Mouse (Mus musculus): ENCODE data around the gene Cdk9.

The Cdk9 gene

GRCm38 (mm10) chr2:32708643-32709042 lies 4.2 kb downstream of the Cdk9 start:
- no peak for DNase-seq (ENCODE audit: low spot score in 2 of 2)

DNA sequence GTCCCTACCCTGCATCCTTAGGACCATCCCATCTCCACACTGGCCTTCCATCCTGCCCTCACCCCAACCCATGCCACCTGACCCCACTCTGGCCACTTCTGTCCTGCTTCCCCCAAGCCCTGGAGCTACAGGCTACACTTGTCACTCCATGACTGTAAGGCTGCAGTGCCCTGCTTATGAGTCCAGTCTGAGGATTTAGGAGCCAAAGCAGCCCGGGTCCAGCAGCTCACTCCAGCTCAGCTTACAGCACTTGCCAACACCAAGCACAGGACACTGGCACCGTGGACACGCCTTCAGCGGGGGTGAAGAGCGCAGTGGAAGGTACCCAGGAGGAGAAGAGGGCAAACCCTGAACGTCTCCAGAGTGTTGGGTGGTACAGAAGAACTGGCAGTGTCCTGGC lies 5.9 kb downstream of the Cdk9 start:
- DNase-seq (ENCODE audit: low spot score in 2 of 2) = no peak

DNA sequence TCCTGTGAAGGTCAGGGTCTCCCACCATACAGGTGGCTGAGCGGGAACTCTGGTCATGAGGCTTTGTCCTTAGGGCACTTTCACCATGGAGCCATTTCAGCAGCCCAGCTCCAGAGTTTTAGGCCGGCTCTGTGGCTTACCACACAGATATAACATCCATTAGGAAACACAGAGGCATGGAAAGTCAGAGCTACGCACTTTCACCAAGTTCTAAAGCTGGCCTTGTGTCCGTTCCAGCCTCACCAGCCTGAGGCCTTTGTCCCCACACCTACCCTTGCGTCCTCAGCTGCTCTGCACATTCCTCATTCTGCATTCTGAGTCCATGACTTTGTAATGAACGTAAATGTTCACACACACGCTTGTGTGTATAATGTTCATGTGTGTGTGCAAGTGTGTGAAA lies 7.9 kb downstream of the Cdk9 start:
- DNase-seq (ENCODE audit: low spot score in 2 of 2) = no peak

GRCm38 (mm10) chr2:32704021-32704421 lies 8.9 kb downstream of the Cdk9 start, which contains the start of gene Fpgs:
Fpgs (minus strand) TSS chr2:32704145.
- DNase-seq (ENCODE audit: low spot score in 2 of 2) = no peak

DNA sequence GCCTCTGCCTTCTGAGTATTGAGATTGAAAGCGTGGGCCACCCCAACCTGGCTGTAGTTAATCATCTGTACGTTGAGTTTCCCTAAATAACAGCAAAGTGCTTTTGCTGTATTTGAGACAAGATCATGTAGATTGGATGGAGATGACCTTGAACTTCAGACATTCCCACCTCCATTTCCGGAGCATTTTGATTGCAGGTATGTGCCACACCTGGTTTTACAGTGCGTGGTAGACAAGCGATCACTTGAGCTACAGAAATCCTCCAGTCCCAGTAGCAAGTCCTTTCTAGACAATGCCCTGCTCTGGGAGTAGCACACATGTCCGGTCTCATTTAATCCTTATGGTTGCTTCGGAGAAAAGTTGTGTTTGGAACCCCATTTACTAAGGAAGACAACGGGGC lies 9.8 kb downstream of the Cdk9 start:
- no peak for DNase-seq (ENCODE audit: low spot score in 2 of 2)

DNA sequence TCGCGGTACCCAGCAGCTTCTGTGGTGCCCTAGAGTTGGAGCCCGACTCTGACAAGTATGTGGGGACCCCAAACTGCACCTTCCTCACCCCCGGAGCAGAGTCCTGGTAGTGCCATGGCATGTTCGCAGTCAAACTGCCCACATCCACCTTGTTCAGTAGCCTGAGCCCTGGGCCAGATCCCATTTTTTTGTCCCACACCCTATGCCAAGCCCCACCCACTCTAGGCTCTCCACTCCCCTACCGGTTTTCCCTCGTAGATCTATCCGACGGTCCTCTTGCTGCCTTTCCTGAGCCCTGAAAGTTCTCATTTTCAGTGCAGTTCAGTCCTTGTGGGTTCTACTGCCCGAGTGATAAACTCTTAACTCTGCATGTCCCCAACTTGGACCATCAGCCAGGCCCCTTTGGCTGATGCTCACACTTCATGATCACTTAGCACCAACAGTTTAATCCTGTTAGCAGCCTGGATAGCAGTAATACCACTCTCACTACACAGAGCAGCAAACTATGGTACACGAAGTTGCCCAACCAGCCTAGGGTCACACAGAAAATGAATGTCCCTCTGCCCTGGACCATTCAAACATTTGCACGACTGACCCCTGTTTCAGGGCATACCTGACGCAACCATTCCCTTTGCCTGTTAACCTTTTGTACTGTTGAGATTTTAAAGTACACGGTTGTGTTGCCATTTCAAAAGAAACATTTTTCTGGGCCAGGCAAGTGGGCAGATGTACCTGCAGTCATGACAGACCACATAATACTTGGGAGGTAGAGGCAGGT lies 11.7 kb downstream of the Cdk9 start:
- DNase-seq (ENCODE audit: low spot score in 2 of 2) = no peak

GRCm38 (mm10) chr2:32699680-32700079 lies 13.2 kb downstream of the Cdk9 start:
- DNase-seq (ENCODE audit: low spot score in 2 of 2) = no peak

GRCm38 (mm10) chr2:32694691-32695090 lies 18.2 kb downstream of the Cdk9 start:
- DNase-seq (ENCODE audit: low spot score in 2 of 2) = no peak

DNA sequence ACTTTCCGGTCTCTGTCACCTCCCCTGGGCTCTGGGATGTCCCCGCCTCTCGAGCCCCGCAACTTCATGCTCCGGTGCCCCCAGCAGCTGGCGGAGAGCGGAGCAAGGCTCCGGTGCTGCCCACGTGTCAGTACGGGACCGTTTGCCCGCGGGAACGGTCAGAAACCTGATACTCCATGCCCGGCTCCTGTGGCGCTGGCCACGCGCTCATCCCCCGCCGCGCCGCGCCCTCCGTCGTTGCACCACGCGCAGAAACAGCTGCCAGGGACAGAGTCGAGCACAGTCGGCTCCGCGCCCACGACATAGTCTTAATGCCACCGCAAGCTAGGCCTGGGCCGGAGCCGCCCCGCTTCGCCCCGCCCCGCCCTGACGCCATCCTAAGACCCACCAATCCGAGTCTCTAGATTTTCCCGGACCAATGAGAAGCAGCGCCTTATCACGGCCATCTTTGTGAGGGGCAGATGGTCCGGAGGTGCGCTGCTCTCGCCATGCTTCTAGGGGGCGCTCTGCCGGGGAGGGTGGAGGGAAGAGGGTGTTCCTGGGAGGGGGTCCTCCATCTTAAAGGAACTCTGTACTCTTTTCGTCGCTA lies 19.0 kb downstream of the Cdk9 start:
- DNase-seq (ENCODE audit: low spot score in 2 of 2) = peak; percentile 95 to 97

DNA sequence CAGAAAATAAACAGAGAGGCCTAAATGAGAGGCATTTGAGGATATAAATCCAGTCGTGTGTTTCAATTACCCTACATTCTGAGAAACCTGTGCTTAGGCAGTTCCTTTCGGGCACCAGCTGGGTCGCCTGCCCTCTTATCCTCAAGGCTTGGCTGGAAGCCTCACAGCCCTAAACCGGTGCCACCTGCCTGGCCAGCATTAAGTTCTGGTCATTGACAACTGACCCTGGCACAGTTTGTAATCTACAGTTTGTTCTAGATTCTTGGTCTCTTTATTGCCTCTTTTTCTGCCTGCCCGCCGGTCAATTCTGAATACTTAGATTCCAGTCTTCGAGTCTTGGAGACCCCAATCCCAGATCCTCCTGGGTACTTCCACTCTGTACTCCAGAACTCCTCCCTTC lies 19.6 kb downstream of the Cdk9 start:
- DNase-seq (ENCODE audit: low spot score in 2 of 2) = no peak

DNA sequence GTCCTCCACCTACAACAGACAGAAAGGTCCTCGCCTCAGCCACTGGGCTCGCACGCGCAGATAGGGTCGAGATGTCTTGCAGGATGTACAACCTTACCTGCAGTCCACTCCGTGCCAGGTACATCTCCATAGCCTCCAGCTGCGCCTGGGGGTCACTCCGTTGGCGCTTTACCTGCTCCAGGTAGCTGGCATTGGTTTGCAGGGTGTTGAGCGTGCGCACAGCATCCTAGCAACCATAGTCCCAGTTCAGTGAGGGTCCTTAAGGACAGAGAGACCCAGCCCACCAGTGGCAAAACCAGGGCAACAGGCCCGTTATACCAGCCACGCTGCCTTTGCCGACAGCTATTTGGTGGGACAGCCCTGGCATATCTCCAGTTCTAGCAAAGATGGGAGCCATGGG lies 20.4 kb downstream of the Cdk9 start:
- no peak for DNase-seq (ENCODE audit: low spot score in 2 of 2)

GRCm38 (mm10) chr2:32691041-32691440 lies 21.8 kb downstream of the Cdk9 start:
- DNase-seq (ENCODE audit: low spot score in 2 of 2) = no peak

- DNase-seq (ENCODE audit: low spot score in 2 of 2) = peak; percentile 76 to 84
Observed at GRCm38 (mm10) chr2:32689420-32689819, 23.5 kb downstream of the Cdk9 start.

- DNase-seq (ENCODE audit: low spot score in 2 of 2) = no peak
Observed at GRCm38 (mm10) chr2:32687562-32687961, 25.3 kb downstream of the Cdk9 start.

DNA sequence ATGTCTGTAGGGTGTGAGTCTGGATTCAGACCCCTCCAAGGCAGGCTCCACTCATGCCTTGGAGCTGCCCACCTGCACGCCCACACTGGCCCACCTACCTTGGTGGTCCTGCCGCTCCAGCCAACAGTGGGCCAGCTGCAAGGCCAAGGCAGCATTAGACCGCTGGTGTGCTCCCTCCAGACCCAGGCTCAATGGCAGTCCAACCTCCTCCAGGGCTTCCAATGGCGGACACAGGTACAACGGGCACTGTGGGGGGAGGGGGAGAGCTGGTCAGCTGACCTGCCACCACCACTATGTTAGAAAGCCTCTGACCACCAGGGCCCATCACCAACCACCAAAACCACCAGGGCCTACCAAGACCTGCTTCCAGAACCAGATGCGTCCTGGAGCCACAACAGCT lies 26.2 kb downstream of the Cdk9 start:
- no peak for DNase-seq (ENCODE audit: low spot score in 2 of 2)

DNA sequence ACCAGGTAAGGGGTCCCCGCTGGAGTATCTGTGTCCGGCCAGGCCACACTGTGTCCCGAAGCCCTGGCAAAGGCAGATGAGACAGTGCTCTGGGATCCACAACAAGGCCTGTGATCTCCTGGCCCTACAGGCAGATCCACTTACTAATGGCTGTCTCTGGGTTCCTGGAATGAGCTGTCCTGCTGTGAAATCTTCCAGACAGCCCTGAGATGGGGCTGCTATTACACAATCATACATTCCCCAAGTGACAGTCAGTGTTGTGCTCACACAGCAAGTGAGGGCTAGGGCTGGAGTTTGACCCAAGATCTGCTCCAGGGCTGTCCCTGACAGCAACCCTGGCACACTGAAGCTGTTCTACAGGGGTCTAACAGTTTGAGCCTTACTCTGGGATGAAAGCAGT lies 27.1 kb downstream of the Cdk9 start:
- no peak for DNase-seq (ENCODE audit: low spot score in 2 of 2)

DNA sequence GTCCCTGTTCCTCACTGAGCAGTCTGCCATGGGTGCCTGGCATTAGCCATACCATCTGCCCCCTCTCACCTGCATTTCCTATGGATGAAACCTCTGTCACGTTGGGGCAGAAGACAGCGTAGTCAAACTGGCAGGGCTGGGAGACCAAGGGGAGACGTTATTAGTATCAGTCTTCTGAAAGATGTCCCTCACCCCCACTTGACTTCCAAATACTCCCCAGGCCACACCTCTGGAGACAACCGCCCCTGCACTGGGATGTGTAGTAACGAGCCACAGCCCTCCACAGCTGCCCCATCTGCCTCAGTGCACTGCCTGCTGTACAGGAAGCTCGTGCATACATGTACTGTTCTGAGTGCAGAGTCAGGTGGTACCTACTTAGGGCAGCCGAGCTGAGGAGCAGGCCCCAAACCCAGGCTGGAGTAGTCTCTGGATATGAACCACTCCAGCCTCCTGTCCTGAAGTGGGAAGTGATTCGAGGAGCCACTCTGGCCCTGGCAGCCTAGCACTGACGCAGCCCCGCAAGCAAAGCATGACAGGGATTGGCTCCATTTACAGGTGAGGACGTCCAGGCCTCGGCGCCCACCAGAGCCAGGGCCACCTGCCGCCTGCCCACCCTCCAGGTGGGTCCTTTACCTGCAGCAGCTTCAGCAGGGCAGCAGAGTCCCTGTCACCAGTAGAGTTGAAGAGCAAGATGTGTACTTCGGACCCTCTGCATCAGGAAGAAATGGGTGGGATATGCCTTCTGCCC lies 28.0 kb downstream of the Cdk9 start:
- no peak for DNase-seq (ENCODE audit: low spot score in 2 of 2)

DNA sequence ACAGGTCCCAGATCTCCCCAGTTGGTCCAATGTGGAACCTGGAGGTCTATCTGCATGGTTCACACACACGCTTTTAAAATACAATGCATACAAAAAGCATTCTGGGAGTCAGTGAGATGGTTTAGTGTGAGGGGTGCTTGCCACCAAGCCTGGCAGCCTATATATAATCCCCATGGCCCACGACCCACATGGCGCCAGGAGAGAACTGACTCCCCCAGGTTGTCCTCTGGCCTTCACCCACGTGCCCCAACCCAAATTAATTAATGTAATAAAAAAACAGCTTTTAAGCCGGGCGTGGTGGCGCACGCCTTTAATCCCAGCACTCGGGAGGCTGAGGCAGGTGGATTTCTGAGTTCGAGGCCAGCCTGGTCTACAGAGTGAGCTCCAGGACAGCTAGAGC lies 29.2 kb downstream of the Cdk9 start:
- no peak for DNase-seq (ENCODE audit: low spot score in 2 of 2)

GRCm38 (mm10) chr2:32682721-32683417 lies 30.0 kb downstream of the Cdk9 start:
- DNase-seq (ENCODE audit: low spot score in 2 of 2) = no peak

DNA sequence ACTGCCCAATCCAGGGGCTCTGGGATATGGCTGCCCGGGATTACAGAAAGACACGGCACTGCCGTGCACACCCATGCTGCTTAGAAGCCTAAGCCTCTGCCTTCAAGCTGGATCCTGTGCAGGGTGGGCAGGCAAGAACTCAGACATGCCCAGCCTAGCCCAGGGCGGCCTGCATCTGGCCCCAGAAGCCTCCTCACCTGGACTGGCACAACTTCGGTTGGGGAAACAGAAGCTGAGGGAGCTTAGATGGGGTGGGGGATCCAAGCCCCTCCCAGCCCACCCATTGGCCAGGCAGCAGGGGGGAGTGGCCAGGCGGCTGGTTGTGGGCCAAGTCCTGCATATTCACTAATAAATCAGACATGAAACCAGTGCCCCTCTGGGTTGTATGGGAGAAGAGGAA lies 31.1 kb downstream of the Cdk9 start:
- no peak for DNase-seq (ENCODE audit: low spot score in 2 of 2)

GRCm38 (mm10) chr2:32680961-32681650 lies 31.8 kb downstream of the Cdk9 start:
- DNase-seq (ENCODE audit: low spot score in 2 of 2) = no peak

DNA sequence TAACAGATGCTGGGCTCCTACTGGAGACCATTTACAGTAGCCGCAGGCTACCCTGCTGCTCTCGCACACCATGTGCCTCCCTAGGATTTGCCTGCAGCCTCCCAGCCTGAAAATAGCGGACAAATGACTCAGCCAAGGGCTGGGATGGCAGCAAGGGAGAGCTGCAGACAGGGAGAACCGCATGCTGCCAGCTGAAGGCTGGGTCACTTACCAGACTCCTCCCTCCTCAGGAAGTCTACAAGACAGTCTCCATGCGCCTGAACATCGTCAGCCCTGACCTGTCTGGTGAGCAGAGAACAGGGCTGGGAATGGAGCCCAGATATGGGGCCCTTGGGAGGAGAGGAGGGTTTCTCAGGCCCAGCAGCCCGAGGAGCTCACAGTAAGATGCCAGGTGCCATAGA lies 32.8 kb downstream of the Cdk9 start:
- no peak for DNase-seq (ENCODE audit: low spot score in 2 of 2)

All from heart, adult 9 months (tissue).